Mouse (Mus musculus) cerebellum, adult 2 months (tissue): ENCODE data around the gene Col26a1.

ENCODE experiments used
- CTCF ChIP-seq: fragments of 200-500 bp; IDR thresholded peaks from 2 replicates; pipeline ENCODE4 v1.5.1; 2011; ENCODE audit warnings: low read depth, mild to moderate bottlenecking, control low read depth, low read length, moderate library complexity, borderline replicate concordance; ENCODE audit not compliant: insufficient read depth
- POLR2A ChIP-seq: fragments of 200-500 bp; IDR thresholded peaks from 2 replicates; pipeline ENCODE4 v1.6.1; 2011; ENCODE audit warnings: low read length, control low read depth, borderline replicate concordance; ENCODE audit not compliant: insufficient read depth

GRCm38 (mm10) chr5:136793807-136794206 lies 89.2 kb downstream of the Col26a1 start:
- TF ChIP-seq CTCF (no peak), POLR2A (no peak)
